Mouse (Mus musculus): ENCODE measurements at regions not wholly inside any gene's neighbourhood (a gene's known extent, or its start where the extent isn't known, plus 50 kb on each side); places are given as distances from the start of the nearest gene placed in this dataset.

DNA sequence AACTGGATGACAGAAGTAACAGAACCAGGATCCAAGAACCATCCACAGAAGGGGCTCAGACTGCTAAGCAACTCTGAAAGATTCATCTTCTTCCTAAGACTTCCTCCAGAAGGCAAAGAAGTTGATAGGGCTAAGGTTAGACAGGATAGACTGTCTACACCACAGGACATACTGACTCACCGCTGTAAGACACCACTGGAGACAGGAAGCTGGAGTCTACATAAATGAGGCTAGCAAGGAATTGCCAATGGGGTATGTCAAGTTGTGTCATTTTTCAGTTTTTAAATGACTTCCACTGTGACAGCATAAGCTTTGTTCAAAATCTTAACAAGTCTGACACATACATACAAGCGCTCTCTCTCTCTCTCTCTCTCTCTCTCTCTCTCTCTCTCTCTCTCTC lies 645.4 kb upstream of the Gm10131 start:
- no peaks in the 10 kb centered on the region for H3K27me3 ChIP-seq (ENCODE audit: control insufficient read depth, insufficient read depth, low read length)
- no peak overlapping the region for H3K27ac ChIP-seq (ENCODE audit: insufficient read depth, low read depth, low read length)
- H3K4me1 ChIP-seq (ENCODE audit: control insufficient read depth, insufficient read depth, insufficient read length, low read length) = peaks cover 5% of the 10 kb centered on the region; the same call in 1 of the 2 replicates
- H3K36me3 ChIP-seq (ENCODE audit: control insufficient read depth, insufficient read depth, low read length) = no peaks in the 10 kb centered on the region
- WGBS = 89% methylated on average over 2 of the region's 2 CpGs
- H3K4me3 ChIP-seq (ENCODE audit: low read depth, low read length) = no peak overlapping the region
- no peak for TF ChIP-seq CTCF (IDR thresholded peaks at IDR 0.05; ENCODE audit: extremely low read depth, insufficient read length, insufficient replicate concordance, low read depth, low read length)
- TF ChIP-seq POLR2A (IDR thresholded peaks at IDR 0.05; ENCODE audit: low read depth, low read length) = no peak

DNA sequence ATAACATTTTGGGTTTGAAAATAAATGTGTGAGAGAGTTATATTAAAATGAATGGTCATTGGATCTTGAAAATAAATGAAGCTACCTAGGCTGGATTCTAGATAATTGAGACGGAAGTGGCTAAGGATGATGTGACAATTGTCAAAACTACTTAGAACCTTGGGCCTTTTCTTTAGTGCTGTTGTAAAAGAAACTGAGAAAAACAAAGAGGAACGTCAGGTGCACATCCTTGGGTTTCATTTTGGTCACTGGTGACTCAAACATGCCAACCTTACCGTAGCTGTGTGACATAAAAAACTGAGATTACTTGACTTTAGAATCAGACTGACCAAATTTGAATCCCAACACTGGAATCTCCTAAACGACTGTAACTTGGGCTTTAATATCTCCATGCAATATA lies 644.6 kb upstream of the Gm10131 start:
- H3K36me3 ChIP-seq (ENCODE audit: control insufficient read depth, insufficient read depth, low read length) = no peaks in the 10 kb centered on the region
- TF ChIP-seq POLR2A (IDR thresholded peaks at IDR 0.05; ENCODE audit: low read depth, low read length) (no peak), CTCF (IDR thresholded peaks at IDR 0.05; ENCODE audit: extremely low read depth, insufficient read length, insufficient replicate concordance, low read depth, low read length) (no peak)
- no peak overlapping the region; the same call in 1 of the 2 replicates for H3K27ac ChIP-seq (ENCODE audit: insufficient read depth, low read depth, low read length)
- no peaks in the 10 kb centered on the region for H3K27me3 ChIP-seq (ENCODE audit: control insufficient read depth, insufficient read depth, low read length)
- H3K4me3 ChIP-seq (ENCODE audit: low read depth, low read length) = no peak overlapping the region
- H3K4me1 ChIP-seq (ENCODE audit: control insufficient read depth, insufficient read depth, insufficient read length, low read length) = peaks cover 2% of the 10 kb centered on the region; the same call in 1 of the 2 replicates
- WGBS = 86% methylated on average over 4 of the region's 4 CpGs

DNA sequence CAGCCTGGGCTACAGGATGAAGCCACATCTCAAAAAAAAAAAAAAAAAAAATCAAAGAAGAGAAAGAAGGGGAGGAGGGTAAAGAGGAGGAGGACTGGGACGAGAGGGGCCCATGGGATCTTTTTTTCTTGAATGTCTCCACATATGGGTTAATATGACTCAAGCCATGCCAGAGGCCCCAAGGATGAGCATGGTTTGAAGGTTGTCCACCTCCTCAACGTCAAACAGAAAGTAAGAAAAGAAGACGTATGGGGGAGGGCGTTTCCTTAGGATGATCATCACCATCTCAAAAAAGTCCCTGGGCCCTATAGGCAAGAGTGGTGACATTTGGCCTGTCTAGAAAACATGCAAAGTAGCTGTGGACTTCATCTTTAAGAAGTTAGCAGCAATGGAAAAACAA lies 643.9 kb upstream of the Gm10131 start:
- Histone ChIP-seq H3K4me1 (ENCODE audit: control insufficient read depth, insufficient read depth, insufficient read length, low read length) (peaks cover 2% of the 10 kb centered on the region; the same call in 1 of the 2 replicates), H3K27ac (ENCODE audit: insufficient read depth, low read depth, low read length) (no peak overlapping the region), H3K36me3 (ENCODE audit: control insufficient read depth, insufficient read depth, low read length) (no peaks in the 10 kb centered on the region), H3K4me3 (ENCODE audit: low read depth, low read length) (no peak overlapping the region), H3K27me3 (ENCODE audit: control insufficient read depth, insufficient read depth, low read length) (no peaks in the 10 kb centered on the region)
- no peak for TF ChIP-seq CTCF (IDR thresholded peaks at IDR 0.05; ENCODE audit: extremely low read depth, insufficient read length, insufficient replicate concordance, low read depth, low read length)
- no peak for TF ChIP-seq POLR2A (IDR thresholded peaks at IDR 0.05; ENCODE audit: low read depth, low read length)
- WGBS = 83% methylated on average over 4 of the region's 4 CpGs

GRCm38 (mm10) chr8:34753046-34753445 lies 641.5 kb upstream of the Gm10131 start:
- Histone ChIP-seq H3K4me1 (ENCODE audit: control insufficient read depth, insufficient read depth, insufficient read length, low read length) (no peaks in the 10 kb centered on the region), H3K27ac (ENCODE audit: insufficient read depth, low read depth, low read length) (no peak overlapping the region), H3K36me3 (ENCODE audit: control insufficient read depth, insufficient read depth, low read length) (no peaks in the 10 kb centered on the region), H3K27me3 (ENCODE audit: control insufficient read depth, insufficient read depth, low read length) (no peaks in the 10 kb centered on the region), H3K4me3 (ENCODE audit: low read depth, low read length) (no peak overlapping the region)
- TF ChIP-seq CTCF (IDR thresholded peaks at IDR 0.05; ENCODE audit: extremely low read depth, insufficient read length, insufficient replicate concordance, low read depth, low read length) = no peak
- no peak for TF ChIP-seq POLR2A (IDR thresholded peaks at IDR 0.05; ENCODE audit: low read depth, low read length)
- WGBS = 67% methylated on average over 10 of the region's 10 CpGs

- 81% methylated on average over 8 of the region's 8 CpGs for WGBS
- Histone ChIP-seq H3K4me3 (ENCODE audit: low read depth, low read length) (no peak overlapping the region), H3K36me3 (ENCODE audit: control insufficient read depth, insufficient read depth, low read length) (no peaks in the 10 kb centered on the region), H3K4me1 (ENCODE audit: control insufficient read depth, insufficient read depth, insufficient read length, low read length) (no peaks in the 10 kb centered on the region), H3K27me3 (ENCODE audit: control insufficient read depth, insufficient read depth, low read length) (no peaks in the 10 kb centered on the region), H3K27ac (ENCODE audit: insufficient read depth, low read depth, low read length) (no peak overlapping the region)
- TF ChIP-seq POLR2A (IDR thresholded peaks at IDR 0.05; ENCODE audit: low read depth, low read length) (no peak), CTCF (IDR thresholded peaks at IDR 0.05; ENCODE audit: extremely low read depth, insufficient read length, insufficient replicate concordance, low read depth, low read length) (no peak)
Measured at GRCm38 (mm10) chr8:34748521-34748920, 637.0 kb upstream of the Gm10131 start.

DNA sequence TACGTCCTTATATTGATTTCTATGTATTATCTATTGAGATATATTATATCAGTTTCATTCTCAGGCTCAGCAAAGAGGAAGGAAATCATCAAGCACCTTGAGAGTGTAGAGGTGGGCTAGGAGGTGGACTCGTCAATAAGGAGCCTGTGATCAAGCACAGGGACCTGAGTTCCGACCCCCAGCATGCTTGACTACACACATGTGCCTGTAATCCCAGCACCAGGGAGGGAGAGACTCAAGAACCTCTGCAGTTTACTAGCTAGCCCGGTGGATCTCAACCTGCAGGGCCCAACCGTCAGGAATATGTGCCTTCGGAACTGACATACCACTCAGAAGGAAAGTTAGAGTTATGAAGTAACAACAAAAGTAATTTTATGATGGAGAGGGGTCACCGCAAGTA lies 634.2 kb upstream of the Gm10131 start:
- 95% methylated on average over 7 of the region's 7 CpGs for WGBS
- Histone ChIP-seq H3K4me1 (ENCODE audit: control insufficient read depth, insufficient read depth, insufficient read length, low read length) (no peaks in the 10 kb centered on the region), H3K27ac (ENCODE audit: insufficient read depth, low read depth, low read length) (no peak overlapping the region), H3K27me3 (ENCODE audit: control insufficient read depth, insufficient read depth, low read length) (no peaks in the 10 kb centered on the region), H3K4me3 (ENCODE audit: low read depth, low read length) (no peak overlapping the region), H3K36me3 (ENCODE audit: control insufficient read depth, insufficient read depth, low read length) (no peaks in the 10 kb centered on the region)
- no peak for TF ChIP-seq POLR2A (IDR thresholded peaks at IDR 0.05; ENCODE audit: low read depth, low read length)
- no peak for TF ChIP-seq CTCF (IDR thresholded peaks at IDR 0.05; ENCODE audit: extremely low read depth, insufficient read length, insufficient replicate concordance, low read depth, low read length)

DNA sequence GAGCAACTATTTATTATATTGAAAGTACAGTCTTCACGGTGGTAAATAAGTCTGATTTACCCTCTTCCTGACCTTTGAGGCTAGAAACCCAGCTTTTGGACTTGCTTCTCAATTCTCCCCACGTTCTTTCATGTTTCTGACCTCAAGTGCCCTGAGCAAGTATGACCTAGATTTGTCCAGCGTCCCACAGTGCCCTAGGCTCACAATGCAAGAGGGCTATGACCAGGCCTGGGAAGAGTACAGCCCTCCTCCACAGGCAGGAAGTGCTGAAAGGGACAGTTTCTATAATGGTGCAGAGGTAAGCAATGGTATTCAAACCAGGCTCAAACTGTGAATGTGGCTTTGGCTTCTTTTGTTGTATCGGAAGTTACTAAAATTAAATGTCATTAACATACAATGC lies 633.1 kb upstream of the Gm10131 start:
- H3K36me3 ChIP-seq (ENCODE audit: control insufficient read depth, insufficient read depth, low read length) = no peaks in the 10 kb centered on the region
- no peak for TF ChIP-seq POLR2A (IDR thresholded peaks at IDR 0.05; ENCODE audit: low read depth, low read length)
- TF ChIP-seq CTCF (IDR thresholded peaks at IDR 0.05; ENCODE audit: extremely low read depth, insufficient read length, insufficient replicate concordance, low read depth, low read length) = no peak
- no peak overlapping the region for H3K4me3 ChIP-seq (ENCODE audit: low read depth, low read length)
- no peaks in the 10 kb centered on the region for H3K4me1 ChIP-seq (ENCODE audit: control insufficient read depth, insufficient read depth, insufficient read length, low read length)
- 58% methylated on average over 4 of the region's 4 CpGs for WGBS
- H3K27ac ChIP-seq (ENCODE audit: insufficient read depth, low read depth, low read length) = peak overlapping the region; percentile 55
- H3K27me3 ChIP-seq (ENCODE audit: control insufficient read depth, insufficient read depth, low read length) = no peaks in the 10 kb centered on the region

GRCm38 (mm10) chr8:34744179-34744578 lies 632.6 kb upstream of the Gm10131 start:
- Histone ChIP-seq H3K36me3 (ENCODE audit: control insufficient read depth, insufficient read depth, low read length) (no peaks in the 10 kb centered on the region), H3K27me3 (ENCODE audit: control insufficient read depth, insufficient read depth, low read length) (no peaks in the 10 kb centered on the region), H3K4me3 (ENCODE audit: low read depth, low read length) (no peak overlapping the region), H3K27ac (ENCODE audit: insufficient read depth, low read depth, low read length) (no peak overlapping the region), H3K4me1 (ENCODE audit: control insufficient read depth, insufficient read depth, insufficient read length, low read length) (no peaks in the 10 kb centered on the region)
- TF ChIP-seq CTCF (IDR thresholded peaks at IDR 0.05; ENCODE audit: extremely low read depth, insufficient read length, insufficient replicate concordance, low read depth, low read length) (no peak), POLR2A (IDR thresholded peaks at IDR 0.05; ENCODE audit: low read depth, low read length) (no peak)
